Mouse (Mus musculus) heart, adult 2 months (tissue): ENCODE measurements at regions not wholly inside any gene's neighbourhood (a gene's known extent, or its start where the extent isn't known, plus 50 kb on each side); places are given as distances from the start of the nearest gene placed in this dataset.

Source experiments
- DNase-seq, 2 experiments: peaks; one replicate each; pipeline ENCODE4 v3.0.0; 2021
- H3K27ac ChIP-seq: fragments of 200-600 bp; 2 replicates; pipeline ENCODE4 v1.8.1; 2022
- H3K27me3 ChIP-seq: fragments of 200-500 bp; 2 replicates; pipeline ENCODE4 v1.6.1; 2012; ENCODE audit warnings: mild to moderate bottlenecking, low read length, inconsistent platforms, mixed read lengths; ENCODE audit not compliant: control insufficient read depth, insufficient read depth
- H3K36me3 ChIP-seq: fragments of 200-500 bp; 2 replicates; pipeline ENCODE4 v1.6.1; 2012; ENCODE audit warnings: low read length, inconsistent platforms; ENCODE audit not compliant: control insufficient read depth, insufficient read depth
- H3K4me1 ChIP-seq: fragments of 200-500 bp; 2 replicates; pipeline ENCODE4 v1.6.1; 2011; ENCODE audit warnings: low read length; ENCODE audit not compliant: control insufficient read depth, insufficient read depth
- H3K4me3 ChIP-seq: fragments of 200-600 bp; 2 replicates; pipeline ENCODE4 v1.8.1; 2022
- H3K79me2 ChIP-seq: fragments of 200-500 bp; replicated peaks from 2 replicates; pipeline ENCODE4 v1.6.1; 2012; ENCODE audit warnings: mild to moderate bottlenecking, inconsistent platforms, low read length, moderate library complexity, mixed read lengths; ENCODE audit not compliant: control insufficient read depth, insufficient read depth
- H3K9ac ChIP-seq: fragments of 200-500 bp; 2 replicates; pipeline ENCODE4 v1.6.1; 2012; ENCODE audit warnings: low read depth, mild to moderate bottlenecking, control low read depth, inconsistent platforms, low read length, mixed read lengths
- CTCF ChIP-seq: fragments of 200-600 bp; IDR thresholded peaks from 2 replicates; pipeline ENCODE4 v1.8.1; 2022; ENCODE audit warnings: antibody characterized with exemption, mild to moderate bottlenecking, moderate library complexity
- EP300 ChIP-seq: fragments of 200-500 bp; IDR thresholded peaks from 2 replicates; pipeline ENCODE4 v1.6.1; 2011; ENCODE audit warnings: low read depth, low read length, control low read depth; ENCODE audit not compliant: insufficient read depth
- POLR2A ChIP-seq: fragments of 200-500 bp; IDR thresholded peaks from 2 replicates; pipeline ENCODE4 v1.6.1; 2011; ENCODE audit warnings: mild to moderate bottlenecking, low read depth, low read length, control low read depth; ENCODE audit not compliant: insufficient read depth
- WGBS: fragments of 180-500 bp; shearing (Covaris S2); methylation state at CpG from one replicate; pipeline ENCODE4 v1.1.7; 2018; 5-methylcytosine and 5-hydroxymethylcytosine counted together
- intact Hi-C: fragments of 180-260 bp; cut with DNase I; formaldehyde crosslinking; loops from one replicate; pipeline ENCODE4 v1.15.1; 2025

GRCm38 (mm10) chr3:34738938-34739337, 88.7 kb downstream of the Sox2 start:
- no peak for DNase-seq
- Histone ChIP-seq H3K9ac (no peak overlapping the region), H3K4me3 (no peak overlapping the region), H3K4me1 (no peaks in the 10 kb centered on the region), H3K79me2 (no peaks in the 10 kb centered on the region), H3K27ac (no peak overlapping the region), H3K36me3 (no peaks in the 10 kb centered on the region), H3K27me3 (no peaks in the 10 kb centered on the region)
- WGBS, result 45% methylated on average over 7 of the region's 7 CpGs
- TF ChIP-seq POLR2A (no peak), CTCF (no peak), EP300 (no peak)
- intact Hi-C loops, result no loop called here

DNA sequence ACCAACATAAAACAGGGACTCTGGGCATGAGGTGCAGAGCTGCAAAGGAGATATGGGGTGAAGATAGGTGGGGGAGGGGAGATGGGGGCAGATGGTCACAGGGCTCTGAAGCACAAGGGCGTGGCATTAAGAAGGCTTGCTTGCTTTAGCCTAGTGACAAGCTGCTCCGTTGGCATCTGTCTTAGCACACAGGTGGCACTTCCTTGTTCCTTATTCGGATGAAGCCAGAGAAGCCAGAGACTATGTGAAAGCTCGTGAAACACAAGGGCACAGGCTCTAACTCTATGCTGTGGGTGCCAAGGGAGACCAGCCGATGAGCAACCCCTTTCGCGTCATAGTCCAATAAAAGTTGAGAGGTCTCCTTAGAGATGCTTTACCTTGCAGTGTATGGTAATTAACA, 89.5 kb downstream of the Sox2 start:
- 81% methylated on average over 7 of the region's 7 CpGs for WGBS
- Histone ChIP-seq H3K36me3 (no peaks in the 10 kb centered on the region), H3K27me3 (no peaks in the 10 kb centered on the region), H3K4me3 (no peak overlapping the region), H3K4me1 (no peaks in the 10 kb centered on the region), H3K79me2 (no peaks in the 10 kb centered on the region), H3K27ac (no peak overlapping the region), H3K9ac (no peak overlapping the region)
- no peak for DNase-seq
- intact Hi-C loops, result no loop called here
- TF ChIP-seq CTCF (no peak), EP300 (no peak)

- 93% methylated on average over 9 of the region's 9 CpGs for WGBS
- Histone ChIP-seq H3K36me3 (no peaks in the 10 kb centered on the region), H3K9ac (no peak overlapping the region), H3K4me1 (no peaks in the 10 kb centered on the region), H3K27ac (no peak overlapping the region), H3K4me3 (no peak overlapping the region), H3K79me2 (no peaks in the 10 kb centered on the region), H3K27me3 (no peaks in the 10 kb centered on the region)
- no peak for DNase-seq
- intact Hi-C loops, result no loop called here
- TF ChIP-seq POLR2A (no peak), CTCF (no peak), EP300 (no peak)
Observed at GRCm38 (mm10) chr3:34740110-34740509, 89.9 kb downstream of the Sox2 start.

GRCm38 (mm10) chr3:34745181-34745736, 95.1 kb downstream of the Sox2 start:
- WGBS, result 67% methylated on average over 5 of the region's 5 CpGs
- Histone ChIP-seq H3K4me1 (no peaks in the 10 kb centered on the region), H3K36me3 (no peaks in the 10 kb centered on the region), H3K27ac (no peak overlapping the region), H3K4me3 (no peak overlapping the region), H3K9ac (no peak overlapping the region), H3K27me3 (no peaks in the 10 kb centered on the region), H3K79me2 (no peaks in the 10 kb centered on the region)
- no peak for TF ChIP-seq POLR2A
- TF ChIP-seq CTCF, result no peak
- no peak for TF ChIP-seq EP300
- intact Hi-C loops, result no loop called here
- DNase-seq, result no peak

- H3K4me3 ChIP-seq, result no peak overlapping the region
- no peaks in the 10 kb centered on the region for H3K79me2 ChIP-seq
- 76% methylated on average over 10 of the region's 10 CpGs for WGBS
- intact Hi-C loops, result no loop called here
- H3K27me3 ChIP-seq, result no peaks in the 10 kb centered on the region
- DNase-seq, result no peak
- TF ChIP-seq CTCF, result no peak
- TF ChIP-seq EP300, result no peak
- TF ChIP-seq POLR2A, result no peak
- H3K27ac ChIP-seq, result no peak overlapping the region
- H3K9ac ChIP-seq, result no peak overlapping the region
- H3K36me3 ChIP-seq, result no peaks in the 10 kb centered on the region
- H3K4me1 ChIP-seq, result no peaks in the 10 kb centered on the region
Observed at GRCm38 (mm10) chr3:34747499-34748093, 97.4 kb downstream of the Sox2 start.

GRCm38 (mm10) chr3:34749989-34750388, 99.8 kb downstream of the Sox2 start:
- Histone ChIP-seq H3K9ac (no peak overlapping the region), H3K36me3 (no peaks in the 10 kb centered on the region), H3K79me2 (no peaks in the 10 kb centered on the region), H3K4me3 (no peak overlapping the region), H3K27me3 (no peaks in the 10 kb centered on the region), H3K27ac (no peak overlapping the region), H3K4me1 (no peaks in the 10 kb centered on the region)
- 78% methylated on average over 7 of the region's 7 CpGs for WGBS
- no peak for TF ChIP-seq POLR2A
- TF ChIP-seq CTCF, result no peak
- TF ChIP-seq EP300, result no peak
- intact Hi-C loops, result no loop called here
- no peak for DNase-seq
